Mouse (Mus musculus) myocyte (in vitro differentiated cells): ENCODE measurements around the gene Gm20388.

Source experiments
- E2F4 ChIP-seq: IDR thresholded peaks from one replicate; pipeline ENCODE4 v1.6.1; 2011; ENCODE audit warnings: mild to moderate bottlenecking, control low read depth, moderate library complexity; ENCODE audit not compliant: insufficient read depth
- MAX ChIP-seq: IDR thresholded peaks from one replicate; pipeline ENCODE4 v1.6.1; 2011; ENCODE audit warnings: low read depth, mild to moderate bottlenecking, control low read depth
- MYOD1 ChIP-seq, 3 experiments: IDR thresholded peaks; one replicate each; pipeline ENCODE4 v1.6.1; 2011; ENCODE audit warnings: control low read depth in 2 of 3, low read depth in 2 of 3, mild to moderate bottlenecking in 2 of 3, moderate library complexity in 1 of 3; ENCODE audit not compliant: insufficient read length in 2 of 3, control insufficient read depth in 1 of 3
- MYOG ChIP-seq, 3 experiments: IDR thresholded peaks; one replicate each; pipeline ENCODE4 v1.6.1; 2011; ENCODE audit warnings: control low read depth in 2 of 3, low read depth in 2 of 3, mild to moderate bottlenecking in 2 of 3; ENCODE audit not compliant: insufficient read length in 2 of 3, control insufficient read depth in 1 of 3, insufficient read depth in 1 of 3
- POLR2A ChIP-seq: IDR thresholded peaks from one replicate; pipeline ENCODE4 v1.6.1; 2011; ENCODE audit warnings: low read depth, mild to moderate bottlenecking, control low read depth, moderate library complexity; ENCODE audit not compliant: insufficient read length
- POLR2AphosphoS2 ChIP-seq: IDR thresholded peaks from one replicate; pipeline ENCODE4 v1.6.1; 2011; ENCODE audit warnings: low read depth, control low read depth; ENCODE audit not compliant: insufficient read length
- REST ChIP-seq: IDR thresholded peaks from one replicate; pipeline ENCODE4 v1.6.1; 2011; ENCODE audit warnings: mild to moderate bottlenecking, control low read depth, moderate library complexity; ENCODE audit not compliant: insufficient read depth, insufficient read length
- TCF12 ChIP-seq: IDR thresholded peaks from one replicate; pipeline ENCODE4 v1.6.1; 2011; ENCODE audit warnings: mild to moderate bottlenecking, control low read depth; ENCODE audit not compliant: poor library complexity, insufficient read depth, severe bottlenecking
- TCF3 ChIP-seq: IDR thresholded peaks from one replicate; pipeline ENCODE4 v1.6.1; 2011; ENCODE audit warnings: low read depth, control low read depth; ENCODE audit not compliant: insufficient read length
- USF1 ChIP-seq: IDR thresholded peaks from one replicate; pipeline ENCODE4 v1.6.1; 2011; ENCODE audit warnings: low read depth, mild to moderate bottlenecking, control low read depth, moderate library complexity

DNA sequence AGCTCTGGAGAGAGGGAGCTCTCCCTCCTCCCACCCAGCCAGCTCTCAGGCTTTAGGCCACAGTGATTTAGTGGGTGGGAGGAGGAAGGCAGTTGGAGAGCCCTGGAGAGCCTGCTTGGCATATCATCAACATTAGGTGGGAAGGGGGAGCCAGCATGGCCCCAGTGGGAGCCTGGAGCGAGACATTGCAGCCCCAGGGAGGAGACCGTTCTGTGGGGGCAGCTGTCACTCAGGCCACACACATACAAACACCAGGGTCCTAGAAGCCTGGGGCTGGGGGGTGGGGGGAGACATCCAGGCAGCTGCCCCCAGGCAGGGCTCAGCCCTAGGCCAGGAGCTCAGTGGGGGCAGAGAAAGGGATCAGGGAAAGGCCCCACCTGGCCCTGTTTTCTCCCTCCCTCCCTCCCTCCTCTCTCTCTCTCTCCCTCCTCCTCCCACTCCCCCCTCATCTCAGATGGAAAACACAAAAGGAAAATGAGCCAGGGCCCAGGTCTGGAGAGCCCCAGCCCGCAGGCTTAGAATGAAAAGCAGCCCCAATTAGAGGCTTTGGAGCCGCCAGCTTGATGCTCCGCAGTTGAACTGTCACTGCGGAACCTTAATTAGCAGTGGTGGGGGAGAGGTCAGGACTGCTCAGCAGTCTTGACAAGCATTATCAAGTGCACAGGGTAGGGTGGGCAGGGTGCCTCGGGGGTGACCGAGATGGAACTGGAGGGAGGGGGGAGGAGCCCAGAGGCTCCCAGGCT is 514.7 kb downstream of the Gm20388 start:
- TF ChIP-seq MAX (no peak), TCF12 (no peak), USF1 (no peak), MYOG (IDR thresholded peaks at IDR 0.05; ENCODE audit: control insufficient read depth in 1 of 3, insufficient read depth in 1 of 3, insufficient read length in 2 of 3, low read depth in 2 of 3) (no peak), POLR2A (no peak), REST (no peak), TCF3 (no peak), MYOD1 (IDR thresholded peaks at IDR 0.05; ENCODE audit: control insufficient read depth in 1 of 3, insufficient read length in 2 of 3, low read depth in 2 of 3) (no peak), POLR2AphosphoS2 (no peak), E2F4 (no peak)
